Mouse (Mus musculus): ENCODE data around the gene She. TPM values are rescaled to one million over a fixed set of nuclear protein-coding genes. Genes with fewer than 3 reads are reported as not detected.

The She gene
- total RNA-seq, 2 experiments from 2014 or later = not detected

- no peak for ATAC-seq (replicated peaks; ENCODE audit: low FRiP score, poor library complexity, severe bottlenecking)
These were observed 46.0 kb downstream of the She start for GRCm38 (mm10) chr3:89877129-89877528.

GRCm38 (mm10) chr3:89878456-89878855 lies 47.3 kb downstream of the She start:
- ATAC-seq (replicated peaks; ENCODE audit: low FRiP score, poor library complexity, severe bottlenecking) = no peak

- ATAC-seq (replicated peaks; ENCODE audit: low FRiP score, poor library complexity, severe bottlenecking) = no peak
These were observed 48.2 kb downstream of the She start for GRCm38 (mm10) chr3:89879326-89879725.

GRCm38 (mm10) chr3:89880036-89880851 lies 49.1 kb downstream of the She start:
- ATAC-seq (replicated peaks; ENCODE audit: low FRiP score, poor library complexity, severe bottlenecking) = no peak

- ATAC-seq (replicated peaks; ENCODE audit: low FRiP score, poor library complexity, severe bottlenecking) = no peak
These were observed 51.5 kb downstream of the She start for GRCm38 (mm10) chr3:89882556-89883181.

GRCm38 (mm10) chr3:89883582-89884041 lies 52.4 kb downstream of the She start:
- no peak for ATAC-seq (replicated peaks; ENCODE audit: low FRiP score, poor library complexity, severe bottlenecking)

- no peak for ATAC-seq (replicated peaks; ENCODE audit: low FRiP score, poor library complexity, severe bottlenecking)
These were observed 54.6 kb downstream of the She start for GRCm38 (mm10) chr3:89885766-89886165.

DNA sequence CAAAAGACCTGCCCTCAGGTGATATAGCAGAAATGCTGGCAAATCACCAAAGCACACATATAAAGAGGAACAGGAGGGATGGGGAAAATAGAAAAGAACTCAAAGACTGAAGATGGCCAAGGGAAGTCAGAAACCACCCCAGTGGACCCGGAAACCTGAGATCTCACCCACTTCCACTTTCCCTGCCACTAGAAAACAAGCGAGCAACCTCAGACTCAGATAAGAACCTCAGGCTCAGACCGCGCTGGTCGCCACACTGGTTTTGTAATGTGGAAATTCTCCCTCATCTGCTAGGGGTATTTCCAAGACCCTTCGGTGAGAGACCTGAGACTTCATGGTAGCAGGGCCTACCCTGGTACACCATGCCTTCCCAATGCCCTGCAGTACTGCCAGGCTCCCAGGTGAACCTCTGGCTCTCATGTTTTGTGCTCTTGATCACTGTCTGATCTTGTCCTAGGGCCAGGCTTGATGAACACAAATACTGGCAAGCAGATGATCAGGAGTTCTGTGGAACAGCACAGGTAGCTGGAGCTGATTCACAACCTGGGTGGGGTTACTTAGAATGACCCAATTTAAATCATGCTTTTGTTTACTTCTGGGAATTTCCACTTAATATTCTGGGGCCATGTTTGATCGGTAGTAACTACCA lies 56.5 kb downstream of the She start:
- ATAC-seq (replicated peaks; ENCODE audit: low FRiP score, poor library complexity, severe bottlenecking) = no peak

- no peak for ATAC-seq (replicated peaks; ENCODE audit: low FRiP score, poor library complexity, severe bottlenecking)
These were observed 58.8 kb downstream of the She start for GRCm38 (mm10) chr3:89889841-89890430.

- no peak for ATAC-seq (replicated peaks; ENCODE audit: low FRiP score, poor library complexity, severe bottlenecking)
These were observed 60.5 kb downstream of the She start for GRCm38 (mm10) chr3:89891696-89892095.

DNA sequence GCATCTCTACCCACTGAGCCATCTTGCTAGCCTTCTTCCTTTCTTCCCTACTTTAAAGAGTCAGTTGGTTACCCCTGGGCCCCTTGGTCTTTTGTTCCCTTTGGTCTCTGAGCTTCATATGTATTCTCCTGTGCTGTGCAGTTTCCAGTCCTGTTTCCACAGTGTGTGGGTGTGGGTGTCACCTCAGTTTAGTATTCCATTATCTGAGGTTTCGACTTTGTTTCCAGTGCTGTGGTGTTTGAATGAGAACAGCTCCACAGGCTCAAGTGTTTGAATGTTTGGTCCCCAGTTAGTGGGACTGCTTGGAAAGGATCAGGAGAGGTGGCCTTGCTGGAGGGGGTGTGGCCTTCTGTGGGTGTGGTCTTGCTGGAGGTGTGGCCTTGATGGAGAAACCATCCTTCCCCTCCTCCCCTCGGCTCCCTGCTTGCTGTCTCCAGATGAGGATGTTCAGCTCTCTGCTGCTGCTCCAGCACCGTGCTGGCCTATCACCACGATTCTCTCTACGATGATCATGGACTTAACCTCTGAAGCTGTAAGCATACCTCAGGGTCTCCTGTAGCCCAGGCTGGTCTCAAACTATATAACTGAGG lies 61.4 kb downstream of the She start:
- no peak for ATAC-seq (replicated peaks; ENCODE audit: low FRiP score, poor library complexity, severe bottlenecking)

GRCm38 (mm10) chr3:89896571-89896970 lies 65.4 kb downstream of the She start:
- ATAC-seq (replicated peaks; ENCODE audit: low FRiP score, poor library complexity, severe bottlenecking) = no peak

DNA sequence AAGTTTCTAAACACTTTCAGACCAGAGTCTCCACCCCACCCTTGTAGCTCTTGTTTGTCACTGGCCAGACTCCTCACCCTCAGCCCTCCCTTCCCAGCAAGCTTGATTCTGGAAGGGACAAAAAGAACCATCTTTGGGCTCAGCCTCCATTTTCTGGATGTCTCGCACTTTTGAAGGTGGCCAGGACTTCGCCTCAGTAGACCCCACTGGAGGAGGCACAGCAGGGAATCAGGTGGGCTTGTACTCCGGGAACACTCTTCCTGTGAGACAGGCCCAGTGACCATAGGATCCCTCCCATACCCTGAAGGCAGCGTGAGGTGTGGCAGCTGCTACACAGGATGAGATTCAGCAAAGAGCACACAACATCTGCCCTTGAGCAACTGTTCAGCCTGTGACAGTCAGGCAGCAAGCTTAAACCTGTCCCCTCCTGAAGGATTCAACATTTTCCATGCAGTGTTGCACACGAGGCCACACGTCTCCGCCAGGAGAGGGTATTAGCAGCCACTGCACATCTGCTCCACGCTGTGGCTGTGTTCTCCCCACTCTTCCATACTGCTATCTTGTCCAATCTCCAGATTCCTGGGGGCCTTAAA lies 66.1 kb downstream of the She start:
- no peak for ATAC-seq (replicated peaks; ENCODE audit: low FRiP score, poor library complexity, severe bottlenecking)

GRCm38 (mm10) chr3:89898011-89898410 lies 66.8 kb downstream of the She start:
- no peak for ATAC-seq (replicated peaks; ENCODE audit: low FRiP score, poor library complexity, severe bottlenecking)

GRCm38 (mm10) chr3:89898870-89899510 lies 67.8 kb downstream of the She start:
- no peak for ATAC-seq (replicated peaks; ENCODE audit: low FRiP score, poor library complexity, severe bottlenecking)

DNA sequence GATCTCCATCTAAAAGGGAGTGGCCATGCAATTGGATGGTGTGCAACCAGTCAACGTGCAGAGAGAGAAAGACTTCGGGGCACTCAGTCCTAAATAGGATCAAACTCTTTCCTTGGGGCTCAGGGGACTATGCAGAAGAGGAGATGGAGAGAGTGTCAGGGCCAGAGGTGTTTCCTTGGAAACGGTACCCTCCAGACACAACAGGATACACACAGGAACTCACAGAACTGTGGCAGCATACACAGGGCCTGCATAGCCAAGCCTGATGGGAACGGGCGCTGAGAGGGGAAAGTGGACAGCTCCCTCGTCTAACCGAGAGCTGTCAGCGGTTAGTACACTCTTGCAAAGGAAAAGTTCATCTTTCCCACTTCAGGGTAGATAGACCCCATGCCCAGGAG lies 68.3 kb downstream of the She start:
- no peak for ATAC-seq (replicated peaks; ENCODE audit: low FRiP score, poor library complexity, severe bottlenecking)

GRCm38 (mm10) chr3:89907846-89908245 lies 76.7 kb downstream of the She start:
- ATAC-seq (replicated peaks; ENCODE audit: low FRiP score, poor library complexity, severe bottlenecking) = no peak
